Mouse (Mus musculus) neural tube, embryonic 12.5 days (tissue): ENCODE data around the gene Adh1. TPM values are rescaled to one million over a fixed set of nuclear protein-coding genes. Genes with fewer than 3 reads are reported as not detected.

Experiments
- ATAC-seq: fragments of 200-750 bp; cut with Nextera tagmentation; 2 replicates; pipeline ENCODE4 v1.8.0; 2017; ENCODE audit warnings: low read depth, mild to moderate bottlenecking, moderate TSS enrichment, moderate library complexity; ENCODE audit not compliant: low FRiP score
- H3K27ac ChIP-seq: fragments of 300-500 bp; sonication (generic); 2 replicates; pipeline ENCODE4 v1.5.1; 2016
- H3K27me3 ChIP-seq: fragments of 300-500 bp; sonication (generic); replicated peaks from 2 replicates; pipeline ENCODE4 v1.6.1; 2016; ENCODE audit warnings: mild to moderate bottlenecking
- H3K36me3 ChIP-seq: fragments of 300-500 bp; sonication (generic); 2 replicates; pipeline ENCODE4 v1.6.1; 2016; ENCODE audit warnings: mild to moderate bottlenecking
- H3K4me1 ChIP-seq: fragments of 300-500 bp; sonication (generic); 2 replicates; pipeline ENCODE4 v1.6.1; 2016
- H3K4me2 ChIP-seq: fragments of 300-500 bp; sonication (generic); replicated peaks from 2 replicates; pipeline ENCODE4 v1.6.1; 2016; ENCODE audit warnings: mild to moderate bottlenecking
- H3K4me3 ChIP-seq: fragments of 300-500 bp; sonication (generic); 2 replicates; pipeline ENCODE4 v1.5.1; 2016
- H3K9ac ChIP-seq: fragments of 300-500 bp; sonication (generic); 2 replicates; pipeline ENCODE4 v1.6.1; 2016; ENCODE audit warnings: mild to moderate bottlenecking
- H3K9me3 ChIP-seq: fragments of 300-500 bp; sonication (generic); 2 replicates; pipeline ENCODE4 v1.6.1; 2016; ENCODE audit warnings: mild to moderate bottlenecking
- WGBS: fragments of 180-500 bp; shearing (Covaris S2); methylation state at CpG from one replicate; pipeline ENCODE4 v1.1.7; 2016; 5-methylcytosine and 5-hydroxymethylcytosine counted together
- polyA plus RNA-seq: library from polyadenylated mRNA; unstranded; fragments of >200 nt; fragmentation: Nextera tagmentation; extraction: Ambion mirVana; gene quantifications from 2 replicates; pipeline ENCODE4 v1.2.1, GENCODE M21; 2016

Adh1 gene
- polyA plus RNA-seq, 1 experiment from 2014 or later = 4.6 TPM

DNA sequence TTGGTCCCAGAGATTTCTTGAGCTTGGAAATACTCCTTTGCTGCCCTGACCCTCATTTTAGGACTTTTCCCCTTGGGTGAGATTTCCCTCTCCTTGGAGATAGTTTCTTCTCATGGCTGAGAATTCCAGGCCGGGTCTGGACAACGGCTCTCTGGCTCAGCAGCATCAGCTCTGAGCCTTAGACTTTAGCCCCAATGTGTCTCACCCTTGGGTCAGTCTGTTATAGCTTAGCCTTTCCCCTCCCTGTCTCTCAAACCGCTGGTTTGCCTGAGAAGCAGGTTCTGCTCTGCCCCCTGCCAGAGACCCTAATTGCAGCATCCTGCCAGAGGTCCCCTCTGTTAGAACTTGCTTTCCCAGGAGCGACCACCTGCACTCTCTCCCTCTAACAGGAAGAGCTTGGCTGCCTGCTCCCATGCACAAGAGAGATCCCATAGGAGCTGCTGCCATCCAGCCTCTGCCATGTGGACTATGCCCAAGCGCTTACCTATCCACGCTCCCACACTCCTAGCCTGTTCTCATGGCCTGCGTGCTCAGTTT, 16.4 kb upstream of the Adh1 start:
- Histone ChIP-seq H3K36me3 (no peaks in the 10 kb centered on the region), H3K4me3 (no peak overlapping the region), H3K4me2 (no peak overlapping the region), H3K9me3 (no peaks in the 10 kb centered on the region), H3K27ac (no peak overlapping the region), H3K4me1 (no peaks in the 10 kb centered on the region), H3K9ac (no peak overlapping the region), H3K27me3 (no peaks in the 10 kb centered on the region)
- WGBS = 74% methylated on average over 7 of the region's 7 CpGs
- no peak for ATAC-seq

GRCm38 (mm10) chr3:138246511-138247020, 14.2 kb upstream of the Adh1 start:
- H3K27ac ChIP-seq = no peak overlapping the region
- H3K36me3 ChIP-seq = no peaks in the 10 kb centered on the region

DNA sequence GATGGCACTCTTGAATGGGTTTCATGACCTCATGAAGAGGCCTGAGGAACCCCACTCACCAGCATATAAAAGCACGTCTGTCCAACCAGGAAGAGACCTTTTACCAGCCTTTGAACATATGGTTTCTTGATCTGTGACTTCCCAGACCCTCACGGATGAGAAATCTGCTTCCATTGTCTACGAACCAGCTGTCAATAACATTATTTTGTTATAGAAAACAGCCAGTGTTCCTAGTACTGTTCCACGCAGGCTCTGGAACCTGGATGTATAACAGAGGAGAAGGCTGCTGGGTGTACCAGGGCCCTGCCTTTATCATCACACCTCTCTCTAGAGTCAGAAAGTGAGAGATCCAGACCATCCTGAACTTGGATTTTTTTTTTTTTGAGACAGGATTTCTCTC, 13.6 kb upstream of the Adh1 start:
- Histone ChIP-seq H3K9me3 (no peaks in the 10 kb centered on the region), H3K4me3 (no peak overlapping the region), H3K9ac (no peak overlapping the region), H3K27me3 (no peaks in the 10 kb centered on the region), H3K36me3 (no peaks in the 10 kb centered on the region), H3K4me1 (no peaks in the 10 kb centered on the region), H3K27ac (no peak overlapping the region), H3K4me2 (no peak overlapping the region)
- 87% methylated on average over 4 of the region's 4 CpGs for WGBS
- ATAC-seq = no peak

More at GRCm38 (mm10) chr3:138246511-138247020, 14.2 kb upstream of the Adh1 start:
- no peak for ATAC-seq
- Histone ChIP-seq H3K4me3 (no peak overlapping the region), H3K27me3 (no peaks in the 10 kb centered on the region), H3K9ac (no peak overlapping the region), H3K9me3 (no peaks in the 10 kb centered on the region), H3K4me2 (no peak overlapping the region), H3K4me1 (no peaks in the 10 kb centered on the region)

GRCm38 (mm10) chr3:138248011-138248410, 12.8 kb upstream of the Adh1 start:
- no peak overlapping the region for H3K4me2 ChIP-seq
- H3K9me3 ChIP-seq = no peaks in the 10 kb centered on the region
- H3K36me3 ChIP-seq = no peaks in the 10 kb centered on the region
- no peak for ATAC-seq
- WGBS = 84% methylated on average over 7 of the region's 7 CpGs
- H3K4me3 ChIP-seq = no peak overlapping the region
- H3K4me1 ChIP-seq = no peaks in the 10 kb centered on the region
- H3K9ac ChIP-seq = no peak overlapping the region
- no peak overlapping the region for H3K27ac ChIP-seq
- no peaks in the 10 kb centered on the region for H3K27me3 ChIP-seq

- H3K9me3 ChIP-seq = no peaks in the 10 kb centered on the region
- H3K4me3 ChIP-seq = no peak overlapping the region
- no peaks in the 10 kb centered on the region for H3K36me3 ChIP-seq
- H3K9ac ChIP-seq = no peak overlapping the region
- WGBS = 81% methylated on average over 8 of the region's 8 CpGs
- H3K4me1 ChIP-seq = no peaks in the 10 kb centered on the region
- no peaks in the 10 kb centered on the region for H3K27me3 ChIP-seq
- no peak overlapping the region for H3K27ac ChIP-seq
- ATAC-seq = no peak
- H3K4me2 ChIP-seq = no peak overlapping the region
Observed at GRCm38 (mm10) chr3:138248746-138249145, 12.0 kb upstream of the Adh1 start.

DNA sequence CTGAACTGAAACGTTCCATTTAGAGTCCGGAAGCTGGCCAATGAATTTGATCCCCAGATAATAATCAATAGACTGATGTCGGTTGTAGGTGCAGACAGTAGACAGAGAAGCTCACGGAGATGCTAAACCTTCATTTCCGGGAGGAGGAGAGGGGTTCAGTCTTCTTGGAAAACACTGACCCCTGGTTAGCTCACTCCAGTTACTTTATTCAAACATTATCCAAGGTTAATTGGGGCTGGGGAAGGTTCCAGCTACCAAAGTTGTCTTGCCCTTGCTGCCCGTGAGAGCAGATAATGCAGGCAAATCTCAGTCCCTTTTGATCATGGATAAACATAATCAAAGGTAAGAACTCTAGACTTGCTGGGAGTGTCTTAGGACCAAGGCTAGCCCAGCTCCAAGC, 9.6 kb upstream of the Adh1 start:
- Histone ChIP-seq H3K36me3 (no peaks in the 10 kb centered on the region), H3K4me3 (no peak overlapping the region), H3K27me3 (no peaks in the 10 kb centered on the region), H3K4me2 (no peak overlapping the region), H3K27ac (no peak overlapping the region), H3K4me1 (no peaks in the 10 kb centered on the region), H3K9ac (no peak overlapping the region), H3K9me3 (no peaks in the 10 kb centered on the region)
- 87% methylated on average over 6 of the region's 6 CpGs for WGBS
- no peak for ATAC-seq

- Histone ChIP-seq H3K27me3 (no peaks in the 10 kb centered on the region), H3K9ac (no peak overlapping the region), H3K27ac (no peak overlapping the region), H3K4me1 (no peaks in the 10 kb centered on the region), H3K4me2 (no peak overlapping the region), H3K9me3 (no peaks in the 10 kb centered on the region), H3K4me3 (no peak overlapping the region), H3K36me3 (no peaks in the 10 kb centered on the region)
- no peak for ATAC-seq
- 69% methylated on average over 5 of the region's 5 CpGs for WGBS
Observed at GRCm38 (mm10) chr3:138254205-138254604, 6.6 kb upstream of the Adh1 start.

DNA sequence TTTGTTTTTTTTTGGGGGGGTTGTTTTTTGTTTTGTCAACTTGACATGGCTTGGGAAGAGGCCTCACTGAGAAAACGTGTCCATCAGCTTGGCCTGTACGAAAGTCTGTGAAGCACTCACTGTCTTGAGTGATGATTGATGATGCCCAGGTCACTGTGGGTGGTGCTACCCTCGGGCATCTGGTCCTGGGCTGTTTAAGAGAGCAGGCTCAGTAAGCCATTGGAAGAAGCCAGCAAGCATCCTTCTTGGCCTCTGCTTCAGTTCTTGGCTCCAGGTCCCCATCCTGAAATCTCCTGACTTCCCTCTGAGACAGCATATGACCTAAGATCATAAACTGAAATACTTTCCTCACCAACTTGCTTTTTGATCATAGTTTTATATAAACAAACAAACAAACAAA, 5.4 kb upstream of the Adh1 start:
- no peak overlapping the region for H3K27ac ChIP-seq
- H3K4me1 ChIP-seq = no peaks in the 10 kb centered on the region
- no peaks in the 10 kb centered on the region for H3K27me3 ChIP-seq
- WGBS = 42% methylated on average over 3 of the region's 3 CpGs
- H3K4me3 ChIP-seq = no peak overlapping the region
- H3K36me3 ChIP-seq = no peaks in the 10 kb centered on the region
- ATAC-seq = no peak
- H3K9me3 ChIP-seq = no peaks in the 10 kb centered on the region
- H3K9ac ChIP-seq = no peak overlapping the region
- H3K4me2 ChIP-seq = no peak overlapping the region

DNA sequence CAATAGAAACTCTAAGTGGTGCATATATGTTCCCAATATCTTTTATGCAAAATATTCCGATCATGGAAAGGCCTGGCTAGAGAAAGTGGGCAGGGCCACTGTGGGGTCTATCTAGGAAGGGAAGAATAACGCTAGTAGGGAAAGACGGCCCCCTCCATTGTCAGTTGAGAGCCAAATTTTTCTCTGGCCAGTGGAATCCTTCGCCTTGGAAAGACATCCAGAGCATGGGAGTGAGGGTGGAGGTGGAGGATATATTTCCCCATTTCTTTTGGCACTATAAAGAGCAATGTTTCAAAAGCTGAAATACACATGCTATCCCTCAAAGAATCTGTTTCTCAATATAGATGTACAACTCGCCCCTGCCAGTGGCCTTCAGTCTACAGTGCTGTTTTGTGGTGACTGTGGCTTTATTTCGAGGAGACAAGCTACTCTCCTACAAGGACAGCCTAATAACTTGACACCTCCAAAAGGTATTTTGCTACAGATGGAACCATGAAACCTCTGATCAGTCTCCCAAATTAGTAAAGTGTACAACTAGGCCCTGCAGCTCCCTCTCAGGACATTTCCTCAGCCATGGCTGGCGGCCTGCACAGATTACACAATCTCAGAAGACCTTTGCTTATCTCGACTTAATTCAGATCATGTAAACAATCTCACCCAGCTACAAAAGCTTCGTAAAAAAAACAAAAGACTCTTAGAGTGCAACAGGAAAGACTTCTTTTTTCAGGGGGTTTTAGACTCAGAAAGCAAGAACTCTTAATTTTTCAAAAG, 4.8 kb upstream of the Adh1 start:
- Histone ChIP-seq H3K9me3 (no peaks in the 10 kb centered on the region), H3K4me1 (no peaks in the 10 kb centered on the region), H3K27me3 (no peaks in the 10 kb centered on the region), H3K36me3 (no peaks in the 10 kb centered on the region), H3K27ac (no peak overlapping the region), H3K4me3 (no peak overlapping the region), H3K4me2 (no peak overlapping the region), H3K9ac (no peak overlapping the region)
- 87% methylated on average over 9 of the region's 9 CpGs for WGBS
- no peak for ATAC-seq

DNA sequence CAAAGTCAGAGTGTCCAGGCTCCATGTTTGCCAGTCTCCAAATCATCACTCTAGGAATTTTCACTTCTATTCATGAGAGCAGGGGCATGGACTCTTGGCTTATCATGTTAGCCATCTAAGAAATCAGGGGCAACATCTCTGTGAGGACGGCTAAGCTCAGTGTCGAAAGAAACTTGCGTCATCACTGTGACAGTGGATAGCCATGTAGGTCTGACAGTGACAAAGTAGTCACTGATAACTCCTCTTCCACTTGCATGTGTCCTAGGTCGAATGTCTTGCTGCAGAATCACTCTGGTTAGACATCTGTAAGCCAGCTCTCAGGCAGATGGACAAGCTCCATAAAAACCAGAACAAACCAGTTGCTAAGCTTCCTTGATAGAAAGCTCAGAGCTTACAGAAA, 1.8 kb downstream of the Adh1 start:
- H3K9me3 ChIP-seq = no peaks in the 10 kb centered on the region
- H3K4me2 ChIP-seq = no peak overlapping the region
- H3K9ac ChIP-seq = no peak overlapping the region
- no peaks in the 10 kb centered on the region for H3K4me1 ChIP-seq
- ATAC-seq = no peak
- H3K4me3 ChIP-seq = no peak overlapping the region
- no peaks in the 10 kb centered on the region for H3K36me3 ChIP-seq
- no peaks in the 10 kb centered on the region for H3K27me3 ChIP-seq
- WGBS = 83% methylated on average over 4 of the region's 4 CpGs
- no peak overlapping the region for H3K27ac ChIP-seq

DNA sequence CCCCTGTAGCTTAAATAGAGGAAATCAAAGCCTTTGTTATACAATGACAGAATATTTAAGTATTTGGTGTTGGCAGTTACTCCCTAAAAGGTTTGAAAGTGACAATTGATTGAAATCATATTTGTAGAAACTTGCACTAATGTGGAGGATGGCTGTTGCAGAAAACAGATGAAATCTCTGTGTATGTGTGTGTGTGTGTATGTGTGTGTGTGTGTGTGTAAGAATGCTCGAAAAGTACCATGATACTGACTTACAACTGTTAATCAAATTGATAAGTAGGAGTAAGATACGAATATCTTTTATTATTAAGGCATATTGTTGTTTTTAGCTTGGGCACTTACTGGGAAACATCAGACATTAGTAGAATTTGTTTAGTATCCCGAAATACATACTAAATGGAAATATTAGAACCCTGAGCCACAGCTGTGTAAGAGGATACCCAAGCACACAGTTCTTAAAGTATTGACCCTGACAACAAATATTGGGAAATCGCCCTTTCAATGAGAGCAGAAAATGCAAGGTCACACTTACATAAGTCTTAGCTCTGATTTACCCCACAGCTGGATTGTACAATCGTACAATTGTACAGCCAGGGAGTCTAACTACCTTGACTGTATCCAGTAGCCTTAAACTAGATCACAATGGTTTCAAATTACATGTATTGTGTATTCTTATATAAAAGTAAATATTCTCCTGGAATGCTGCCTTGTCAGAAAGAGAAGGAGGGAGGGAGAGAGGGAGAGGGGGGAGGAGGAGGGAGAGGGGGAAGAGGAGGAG, 2.6 kb downstream of the Adh1 start:
- no peaks in the 10 kb centered on the region for H3K9me3 ChIP-seq
- no peak overlapping the region for H3K9ac ChIP-seq
- no peaks in the 10 kb centered on the region for H3K36me3 ChIP-seq
- H3K27me3 ChIP-seq = no peaks in the 10 kb centered on the region
- no peak overlapping the region for H3K4me2 ChIP-seq
- WGBS = 87% methylated on average over 5 of the region's 5 CpGs
- no peaks in the 10 kb centered on the region for H3K4me1 ChIP-seq
- H3K27ac ChIP-seq = no peak overlapping the region
- ATAC-seq = no peak
- no peak overlapping the region for H3K4me3 ChIP-seq

DNA sequence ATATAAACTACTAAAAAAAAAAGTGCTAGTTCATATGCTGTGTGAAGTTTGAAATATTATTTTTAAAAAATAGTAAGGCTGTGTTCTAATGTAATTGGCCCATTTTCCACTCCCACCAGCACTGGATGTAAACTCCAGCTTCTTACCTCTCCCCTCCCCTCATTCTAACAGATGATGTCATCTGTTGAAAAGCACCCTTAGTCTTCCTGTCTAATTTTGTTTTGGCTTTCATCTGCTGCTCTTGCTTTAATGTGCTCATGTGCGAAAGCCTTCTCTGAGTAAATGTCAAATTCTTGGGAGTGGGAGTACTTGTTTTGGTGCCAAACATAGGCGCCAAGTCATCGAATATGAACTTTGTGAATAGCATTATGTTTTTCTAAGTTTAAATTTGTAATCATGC, 3.9 kb downstream of the Adh1 start:
- no peaks in the 10 kb centered on the region for H3K27me3 ChIP-seq
- H3K27ac ChIP-seq = no peak overlapping the region
- no peaks in the 10 kb centered on the region for H3K9me3 ChIP-seq
- H3K4me1 ChIP-seq = no peaks in the 10 kb centered on the region
- ATAC-seq = no peak
- 90% methylated on average over 3 of the region's 3 CpGs for WGBS
- no peak overlapping the region for H3K9ac ChIP-seq
- no peak overlapping the region for H3K4me3 ChIP-seq
- no peaks in the 10 kb centered on the region for H3K36me3 ChIP-seq
- no peak overlapping the region for H3K4me2 ChIP-seq
